Mouse (Mus musculus) lung, adult 18-20 months (tissue): ENCODE measurements around the gene Auh.

Experiments used
- DNase-seq, 2 experiments: peaks; one replicate each; pipeline ENCODE4 v3.0.0; 2022; ENCODE audit warnings: mixed read lengths in 2 of 2

Auh gene

DNA sequence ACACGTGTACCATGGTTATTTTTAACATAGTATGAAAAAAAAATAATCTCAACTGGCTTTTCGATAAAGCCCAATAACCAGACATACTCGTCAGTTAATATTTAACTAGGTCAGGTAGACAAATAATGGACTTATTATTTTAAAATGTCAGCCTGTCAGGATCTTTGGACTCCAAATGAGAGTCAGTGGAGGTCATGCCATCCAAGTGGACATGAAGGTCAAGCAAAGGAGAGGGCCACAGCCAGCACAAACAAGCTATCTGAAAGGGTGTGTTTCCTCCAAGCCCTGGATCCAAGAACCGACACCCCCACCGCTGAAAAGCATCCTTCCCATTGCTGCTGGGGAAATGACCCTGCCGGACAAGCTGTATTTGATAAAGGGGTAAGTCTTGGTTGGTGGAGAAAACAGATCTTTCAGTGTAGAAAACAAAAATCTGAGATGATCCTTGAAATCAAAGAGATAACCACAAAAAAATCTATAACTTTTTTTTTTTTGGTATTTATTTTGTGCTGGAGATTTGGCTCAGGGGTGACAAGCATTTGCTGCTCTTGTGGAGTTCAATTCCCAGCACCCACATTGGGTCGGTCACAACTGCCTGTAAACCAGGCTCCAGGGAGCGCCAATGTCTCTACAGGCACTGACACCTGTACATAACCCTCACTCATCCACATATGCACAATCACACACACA, 96.9 kb downstream of the Auh start:
- no peak for DNase-seq

DNA sequence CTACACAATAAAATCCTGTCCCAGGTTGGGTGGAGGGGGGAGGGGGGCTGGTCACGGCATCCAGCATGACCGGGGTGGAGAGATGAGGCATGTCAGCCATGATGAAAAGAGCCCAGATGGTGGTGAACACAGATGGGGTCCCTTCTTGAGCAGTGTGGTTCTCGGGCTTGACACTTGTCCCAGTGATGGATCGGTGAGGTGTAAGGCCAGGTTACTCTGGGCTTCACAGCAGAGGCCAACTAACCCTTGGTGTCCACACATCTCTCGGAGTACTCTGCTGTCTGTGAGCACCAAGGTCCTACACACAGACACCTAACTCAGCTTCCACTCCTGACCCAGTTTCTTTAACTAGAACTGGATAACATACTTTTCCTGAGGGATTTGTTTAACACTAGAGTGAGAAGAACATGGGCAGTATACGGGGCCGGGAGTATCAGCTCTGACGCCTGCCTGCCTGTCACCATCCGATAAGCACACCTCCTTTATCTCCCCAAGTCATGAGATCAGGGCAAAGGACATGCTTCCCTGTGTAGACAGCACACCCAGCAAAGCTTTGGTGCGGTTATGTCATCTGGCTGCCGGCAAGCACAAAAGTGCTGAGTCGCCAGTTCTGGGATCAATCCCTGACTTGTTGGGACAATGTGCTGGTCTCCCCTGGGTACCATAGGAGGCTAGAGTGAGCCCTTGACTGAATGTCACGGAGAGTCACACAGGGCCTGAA, 98.3 kb downstream of the Auh start:
- DNase-seq: no peak

DNA sequence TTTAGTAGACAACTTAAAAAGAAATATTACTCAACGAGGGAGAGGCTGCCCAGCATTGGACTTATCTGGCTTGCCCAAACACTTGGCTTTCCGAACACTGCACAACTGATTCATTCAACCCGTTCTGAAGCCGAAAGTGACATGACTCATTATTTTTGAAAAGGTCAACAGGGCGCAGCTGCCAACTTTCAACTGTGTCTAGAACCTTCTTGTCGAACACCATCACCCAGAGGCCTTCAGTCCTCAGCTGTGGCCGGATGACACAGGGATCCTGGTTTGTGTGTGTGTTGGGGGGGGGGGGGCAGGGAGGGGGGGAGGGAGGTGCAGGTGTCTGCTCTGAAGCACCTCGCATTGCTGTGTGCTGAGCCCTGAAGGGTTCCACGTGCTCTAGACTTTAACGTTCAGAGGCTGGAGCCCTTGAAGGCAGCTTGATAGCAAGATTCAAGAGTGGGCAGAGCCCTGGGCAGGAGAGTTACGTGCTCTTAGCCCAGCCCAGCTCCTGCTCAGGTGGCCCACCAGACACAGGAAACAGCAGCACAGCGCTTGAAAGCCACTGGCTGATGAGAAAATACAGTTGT, 100.4 kb downstream of the Auh start:
- peak; percentile 76 to 85 for DNase-seq

DNA sequence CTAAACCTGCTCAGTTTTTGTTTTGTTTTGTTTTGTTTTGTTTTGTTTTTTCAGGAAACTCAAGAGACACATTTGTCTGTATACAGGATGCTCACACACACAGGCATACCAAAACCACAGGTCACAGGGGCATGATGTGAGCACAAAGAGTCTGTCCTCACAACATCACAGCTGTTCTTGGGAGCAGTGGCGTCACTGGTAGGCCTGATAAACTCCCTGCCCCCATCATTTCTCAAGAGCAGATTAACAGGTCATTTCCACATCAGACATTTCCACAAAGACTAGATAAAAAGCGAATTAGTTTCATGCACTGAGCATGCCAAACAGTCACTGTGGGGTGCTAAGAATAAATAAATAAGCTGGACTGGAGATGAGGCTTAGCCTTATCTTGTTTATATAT, 101.3 kb downstream of the Auh start:
- DNase-seq: no peak

DNA sequence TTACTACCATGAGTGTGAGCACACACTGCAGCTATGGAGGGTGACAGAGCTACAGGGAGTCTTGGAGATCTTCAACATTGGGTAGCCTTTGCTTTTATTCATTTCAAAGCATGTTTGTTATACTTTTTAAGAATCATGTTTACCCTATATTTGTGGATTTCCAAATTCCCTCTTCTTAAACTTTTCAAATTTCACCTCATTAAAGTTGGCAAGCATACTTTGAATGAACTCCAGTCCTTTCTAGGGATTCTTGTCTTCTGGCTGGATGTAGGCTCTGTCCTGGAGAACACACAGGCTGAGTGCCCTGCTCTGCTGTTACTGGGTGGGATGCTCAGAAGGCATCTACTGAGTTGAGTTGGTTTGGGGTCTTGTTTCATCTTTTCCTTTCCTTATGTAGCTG, 102.8 kb downstream of the Auh start:
- DNase-seq: no peak

DNA sequence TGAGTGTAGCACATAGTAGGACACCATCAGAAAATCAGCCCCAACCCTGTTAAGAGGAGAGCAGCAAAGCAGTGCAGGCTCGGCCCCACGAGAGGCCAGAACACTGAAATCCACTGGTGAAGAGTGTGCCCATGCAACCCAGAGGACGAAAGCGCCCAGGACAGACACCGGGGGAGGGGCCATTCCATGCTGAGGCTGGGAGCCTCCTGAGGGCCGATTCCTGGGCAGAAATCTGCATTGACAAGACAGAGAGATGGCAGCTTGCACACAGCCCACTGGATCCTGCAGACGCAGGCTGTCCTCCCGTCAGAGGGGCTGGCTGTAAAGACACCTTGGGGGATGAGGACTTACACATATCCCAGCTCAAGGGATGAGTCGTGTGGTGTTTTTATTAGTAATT, 104.7 kb downstream of the Auh start:
- DNase-seq: no peak

DNA sequence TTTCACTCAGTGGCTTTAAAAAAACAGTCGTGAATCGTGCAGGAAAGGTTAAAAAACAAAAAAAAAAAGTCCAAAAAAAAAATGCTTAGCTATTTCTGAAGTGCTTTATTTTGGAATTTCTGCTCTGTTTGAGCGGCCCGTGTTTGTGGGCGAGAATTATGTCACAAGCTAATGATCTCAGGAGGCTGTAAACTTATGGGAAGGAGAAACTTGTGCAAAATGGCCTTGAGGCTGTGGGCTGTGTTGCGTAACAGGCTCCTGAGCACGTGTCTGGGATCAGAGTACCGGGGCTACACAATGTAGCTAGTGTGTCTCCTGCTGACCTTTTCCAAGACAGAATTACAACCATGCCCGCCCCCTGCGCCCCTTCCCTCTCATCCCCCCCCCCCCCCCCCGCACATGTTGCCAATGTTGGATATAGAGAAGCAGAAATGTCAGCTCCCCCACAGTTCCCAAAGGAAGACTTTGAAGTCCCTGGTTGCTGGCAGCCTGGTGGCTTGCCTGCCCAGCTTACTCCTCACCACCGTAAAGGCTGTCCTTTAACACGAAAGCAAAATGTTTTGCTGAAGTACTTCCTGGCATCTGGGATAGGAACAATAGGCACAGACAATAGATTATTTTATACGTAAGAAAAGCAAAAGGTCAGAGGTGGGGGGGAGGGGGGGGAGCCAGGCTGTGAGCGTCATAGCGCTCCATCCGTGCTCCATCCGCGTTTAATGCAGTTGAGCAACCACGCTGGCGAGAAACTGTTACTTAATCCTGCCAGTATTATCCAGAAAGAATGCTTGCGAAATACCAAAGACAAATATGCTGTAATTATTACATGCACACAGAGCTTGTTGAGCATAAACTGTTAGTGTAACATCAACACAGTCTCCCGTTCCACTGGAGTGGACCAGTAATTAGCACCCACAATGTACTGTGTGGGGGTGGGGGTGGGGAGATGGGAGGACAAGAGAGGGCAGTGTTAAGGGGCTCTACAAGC, 107.0 kb downstream of the Auh start:
- peak; percentile 86 for DNase-seq

DNA sequence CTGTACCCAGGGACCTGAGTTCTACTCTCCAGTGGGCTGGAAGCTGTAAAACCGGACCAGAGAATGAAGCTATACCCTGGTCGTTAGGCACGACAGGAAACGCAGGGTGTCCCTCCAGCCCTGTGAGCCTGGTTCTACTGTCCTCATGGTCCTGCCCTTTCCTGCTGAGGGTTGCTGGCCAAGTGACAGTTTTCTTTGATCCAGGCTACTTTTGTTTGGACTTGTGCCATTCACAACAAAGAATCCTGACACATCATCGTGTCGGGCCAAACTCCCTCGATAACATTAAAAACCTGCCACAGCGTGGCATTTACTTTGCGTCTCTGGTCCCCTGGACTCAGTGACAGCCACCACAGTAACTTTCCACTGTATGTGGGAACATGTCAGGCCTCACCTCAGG, 107.9 kb downstream of the Auh start:
- peak; percentile 55 to 60 for DNase-seq

DNA sequence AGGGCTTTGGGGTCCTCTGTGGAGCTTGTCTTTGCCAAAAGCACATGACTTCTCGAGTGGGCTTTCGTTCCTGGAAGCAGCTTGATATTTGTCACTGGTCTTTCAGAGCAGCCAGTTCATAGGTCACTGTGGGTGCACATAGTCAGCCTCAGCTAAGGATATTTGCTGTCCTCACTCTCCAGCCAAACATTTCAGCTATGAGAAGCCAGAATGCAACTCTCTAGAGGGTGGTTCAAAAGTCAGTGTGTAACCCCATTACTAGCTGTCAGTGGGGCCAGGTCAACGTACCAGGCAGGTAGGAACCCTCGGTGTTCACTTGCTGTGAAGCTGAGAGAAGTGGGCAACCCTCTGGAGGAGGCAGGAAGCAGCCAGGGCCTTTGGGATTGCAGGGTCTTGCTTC, 109.6 kb downstream of the Auh start:
- no peak for DNase-seq

DNA sequence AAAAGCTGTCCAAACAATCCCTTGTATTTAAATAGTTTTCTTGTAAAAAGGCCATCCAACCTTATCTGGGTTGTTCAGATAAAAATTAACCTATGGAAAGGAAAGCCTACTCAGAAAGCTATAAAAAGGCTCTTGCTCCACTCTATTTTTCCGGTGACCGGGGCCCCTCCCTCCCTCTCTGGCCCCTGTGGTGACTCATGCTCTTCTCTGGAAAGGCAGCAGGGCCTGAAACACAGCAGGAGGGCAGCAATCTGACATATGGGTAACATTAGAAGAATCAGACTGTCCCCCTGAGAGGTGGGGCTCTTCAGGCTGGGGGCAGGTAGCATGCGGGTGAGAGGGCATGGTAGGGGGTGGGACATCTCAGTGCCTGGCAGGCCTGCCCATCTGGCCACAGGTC, 110.7 kb downstream of the Auh start:
- peak; percentile 65 to 74 for DNase-seq

DNA sequence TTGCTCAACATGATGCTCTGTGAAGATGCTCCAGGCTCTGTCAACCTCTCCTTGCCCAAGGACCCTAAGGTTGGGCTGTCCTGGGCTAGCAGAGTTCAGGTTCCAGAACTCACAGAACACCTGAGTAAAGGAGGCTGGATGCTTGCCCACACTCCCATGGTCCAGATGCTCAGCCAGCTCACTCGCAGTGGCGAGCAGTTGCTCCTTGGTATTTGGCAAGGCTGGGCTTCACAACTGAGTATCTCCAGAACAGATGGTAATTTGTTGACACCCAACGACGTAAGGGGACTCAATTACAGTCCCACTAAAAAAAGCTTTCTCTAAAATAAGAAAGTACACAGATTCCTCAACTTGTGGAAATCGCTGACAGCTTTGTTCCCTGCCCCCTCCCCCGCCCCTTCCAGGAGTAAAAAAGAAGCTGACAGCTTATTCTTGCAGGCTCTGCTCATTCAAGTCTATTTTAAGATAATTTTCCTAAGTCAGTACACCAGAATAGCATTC, 111.4 kb downstream of the Auh start:
- DNase-seq: no peak

DNA sequence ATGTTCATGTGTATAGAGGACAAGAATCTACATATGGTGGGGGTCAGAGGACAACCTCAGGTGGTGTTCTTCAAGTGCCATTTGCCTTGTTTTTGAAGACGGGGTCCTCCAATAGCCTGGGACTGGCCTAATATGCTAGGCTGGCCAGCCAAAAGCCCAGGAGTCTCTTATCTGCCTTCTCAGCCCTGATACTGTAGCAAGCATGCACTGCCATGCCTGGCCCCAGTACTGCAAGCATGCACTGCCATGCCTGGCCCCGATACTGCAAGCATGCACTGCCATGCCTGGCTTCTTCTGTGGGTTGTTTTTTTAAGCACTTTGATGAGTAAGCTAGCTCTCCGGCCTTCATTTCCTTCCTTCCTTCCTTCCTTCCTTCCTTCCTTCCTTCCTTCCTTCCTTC, 115.7 kb downstream of the Auh start:
- no peak for DNase-seq

DNA sequence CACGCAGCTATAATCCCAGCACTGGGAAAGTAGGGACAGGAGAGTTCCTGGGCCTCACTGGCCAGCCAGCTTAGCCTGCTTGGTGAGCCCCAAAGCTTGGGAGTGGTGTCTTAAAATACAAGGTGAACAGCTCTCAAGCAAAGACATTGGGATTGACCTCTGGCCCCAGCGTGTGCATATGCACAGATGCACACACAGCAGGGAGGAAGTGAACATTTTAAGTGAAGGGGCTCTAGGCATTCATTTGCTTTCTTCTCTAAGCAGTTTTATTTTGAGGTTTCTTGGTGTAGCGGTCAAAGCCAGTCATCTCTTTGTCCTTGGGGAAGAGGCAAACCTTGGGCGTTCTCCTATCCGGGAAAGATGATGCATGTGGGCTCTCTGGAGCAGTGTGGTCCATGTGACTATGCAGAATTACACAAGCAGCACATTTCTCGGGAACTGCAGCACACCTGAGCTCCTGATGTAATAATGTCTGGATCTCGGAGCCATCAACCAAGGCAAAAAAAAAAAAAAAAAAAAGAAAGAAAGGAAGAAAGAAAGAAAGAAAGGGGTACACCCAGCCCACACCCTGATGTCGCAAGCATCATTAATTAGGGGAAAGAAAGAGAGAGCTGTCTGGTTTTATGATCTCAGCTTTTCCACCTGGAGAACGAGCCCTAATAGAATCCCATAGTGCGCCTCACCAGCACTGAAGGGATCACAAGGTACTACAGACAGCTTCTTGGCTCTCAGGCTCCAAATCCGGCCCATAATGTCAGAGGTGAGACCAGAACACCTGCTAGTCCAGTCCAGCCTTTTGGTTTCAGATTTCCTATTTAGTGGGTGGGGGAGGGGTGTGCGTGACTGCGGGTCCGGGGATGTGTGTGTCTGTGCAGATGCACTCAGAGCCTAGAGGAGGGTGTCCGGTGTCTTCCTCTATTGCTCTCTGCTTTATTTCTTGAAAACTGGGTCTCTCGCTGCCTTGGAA, 116.6 kb downstream of the Auh start:
- no peak for DNase-seq

DNA sequence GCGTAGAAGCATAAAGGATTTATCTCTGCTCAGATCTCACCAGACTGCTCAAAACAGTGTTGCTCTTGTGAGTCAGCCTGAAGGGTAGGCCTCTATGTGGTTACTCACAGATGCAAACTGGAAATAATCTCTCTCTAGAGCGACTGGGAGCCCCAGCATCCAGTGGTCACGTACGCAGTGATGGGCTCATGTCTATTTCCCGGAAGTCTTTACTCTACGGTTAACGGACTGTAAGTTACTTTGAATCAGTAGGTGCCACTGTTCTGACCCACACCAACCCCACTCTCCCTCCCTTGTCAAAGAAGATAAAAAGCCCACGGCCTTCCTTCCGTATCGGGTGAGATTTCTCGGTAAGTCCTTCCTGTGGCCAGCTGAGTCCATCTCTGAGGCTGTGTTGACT, 121.8 kb downstream of the Auh start:
- DNase-seq: no peak

DNA sequence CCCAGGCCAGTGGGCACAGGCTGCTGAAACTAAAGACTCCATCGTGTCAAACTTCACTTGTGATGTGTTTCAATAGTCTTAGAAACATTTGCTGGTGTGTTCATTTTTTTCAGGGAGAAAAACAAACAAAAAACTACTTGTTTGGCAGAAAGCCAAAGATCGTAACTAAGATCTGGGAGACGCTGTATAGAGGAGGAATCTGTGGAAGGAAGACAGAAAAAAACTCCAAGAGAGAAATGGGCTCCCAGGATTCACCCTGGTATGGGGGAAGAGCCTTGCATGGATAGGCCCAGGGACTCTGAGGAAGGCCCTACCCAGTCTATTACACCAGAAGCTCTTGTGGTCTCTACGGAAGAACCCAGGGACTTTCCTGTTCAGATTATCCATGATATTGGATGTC, 123.5 kb downstream of the Auh start:
- DNase-seq: no peak

DNA sequence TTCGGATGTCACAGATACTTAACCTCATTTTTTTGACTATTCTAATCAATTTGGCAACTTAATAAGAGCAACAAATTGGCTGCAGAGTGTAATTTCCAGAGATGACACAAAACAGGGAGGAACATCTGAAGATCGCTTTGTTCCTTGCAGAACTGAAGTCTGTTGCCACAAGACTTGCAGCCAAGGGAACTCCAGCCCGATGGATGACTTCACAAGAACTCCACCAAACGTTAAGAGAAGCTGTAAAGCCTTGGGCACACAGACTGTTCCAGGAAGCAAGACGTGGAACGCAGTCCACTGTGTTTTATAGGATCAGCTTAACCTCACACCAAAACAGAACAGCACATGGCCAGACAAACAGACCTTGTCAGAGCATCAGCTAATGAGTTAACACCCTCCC, 123.9 kb downstream of the Auh start:
- no peak for DNase-seq

DNA sequence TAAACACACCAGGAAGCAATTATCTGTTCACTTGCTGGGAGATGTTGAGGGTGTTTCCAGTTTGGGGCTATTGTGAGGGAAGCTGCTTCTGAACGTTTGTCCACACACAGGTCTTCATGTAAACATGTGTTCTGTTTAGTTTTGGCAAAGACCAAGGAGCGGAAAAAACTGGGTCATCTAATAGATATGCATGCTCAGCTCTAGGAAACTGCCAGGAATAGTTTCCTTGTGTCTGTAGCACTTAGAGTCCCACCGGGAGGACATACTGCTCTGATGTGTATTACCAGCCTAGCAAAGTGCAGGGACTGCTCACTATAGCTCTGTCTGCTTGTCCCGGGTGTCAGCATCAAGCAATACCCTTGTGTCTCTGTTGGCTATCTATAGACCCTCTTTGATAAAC, 127.0 kb downstream of the Auh start:
- no peak for DNase-seq

DNA sequence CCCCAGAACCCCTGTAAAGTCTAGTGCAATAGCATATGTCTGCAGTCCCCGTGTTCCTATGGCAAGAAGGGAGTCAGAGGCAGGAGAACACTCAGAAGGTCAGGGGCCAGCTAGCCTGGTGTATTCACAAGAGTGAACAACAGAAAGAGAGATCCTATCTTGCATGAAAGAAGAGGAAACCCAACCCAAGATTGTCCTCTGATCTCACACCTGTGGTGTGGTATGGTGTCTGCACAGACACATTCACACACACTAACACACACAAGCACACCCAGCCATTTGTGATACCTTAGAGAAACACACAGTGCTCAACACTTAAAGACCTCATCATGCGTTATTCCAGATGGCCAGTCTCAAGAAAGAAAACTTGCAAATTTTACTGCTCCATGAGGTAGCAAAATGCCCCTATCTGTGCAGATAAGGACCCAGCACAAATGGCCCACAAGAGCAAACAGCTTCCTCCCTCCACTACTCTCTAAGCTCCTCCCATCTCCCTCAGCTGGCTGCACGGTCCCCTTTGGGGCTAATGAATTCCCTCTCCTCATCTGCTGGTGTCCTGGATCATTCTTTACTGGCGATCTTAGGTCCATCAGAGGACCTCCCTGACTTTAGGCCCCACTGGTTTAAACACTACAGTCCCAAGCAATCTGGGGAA, 128.7 kb downstream of the Auh start:
- DNase-seq: no peak

DNA sequence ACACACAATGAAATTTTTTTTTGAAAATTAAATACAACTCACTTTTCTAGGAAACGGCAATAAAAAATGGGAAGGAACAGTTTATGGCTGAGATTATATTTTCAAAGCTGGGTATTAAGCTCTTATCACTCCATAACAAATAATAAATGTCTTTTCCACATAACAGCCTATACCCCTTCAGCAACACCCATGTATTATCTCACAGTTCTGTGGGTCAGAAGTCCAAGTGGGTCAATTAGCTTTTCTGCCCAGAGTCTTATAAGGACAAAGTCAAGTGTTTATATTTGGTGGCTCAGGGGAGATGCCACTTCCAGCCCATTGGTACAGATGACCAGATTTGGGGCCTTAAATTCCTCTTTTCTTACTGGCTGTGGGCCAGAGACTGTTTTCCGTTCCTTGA, 129.4 kb downstream of the Auh start:
- no peak for DNase-seq

DNA sequence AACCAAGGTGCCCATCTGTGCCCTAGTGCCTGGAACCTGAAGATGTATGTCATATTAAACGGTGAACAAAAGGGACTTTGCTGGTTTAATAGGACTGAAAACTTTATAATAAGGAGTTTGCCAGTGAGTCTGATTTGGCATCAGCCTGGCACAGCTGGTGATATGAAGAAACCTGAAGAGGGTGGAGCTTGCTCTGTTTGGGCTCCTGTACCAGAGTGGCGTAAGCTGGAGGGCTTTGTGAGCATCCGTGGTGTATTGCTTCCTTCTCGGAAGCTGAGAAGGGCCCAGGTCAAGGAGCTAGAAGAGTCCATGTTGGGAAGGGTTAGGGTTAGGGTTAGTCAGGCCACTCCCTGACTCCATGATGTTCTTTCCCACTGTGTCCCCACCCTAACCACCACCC, 135.2 kb downstream of the Auh start:
- DNase-seq: no peak

DNA sequence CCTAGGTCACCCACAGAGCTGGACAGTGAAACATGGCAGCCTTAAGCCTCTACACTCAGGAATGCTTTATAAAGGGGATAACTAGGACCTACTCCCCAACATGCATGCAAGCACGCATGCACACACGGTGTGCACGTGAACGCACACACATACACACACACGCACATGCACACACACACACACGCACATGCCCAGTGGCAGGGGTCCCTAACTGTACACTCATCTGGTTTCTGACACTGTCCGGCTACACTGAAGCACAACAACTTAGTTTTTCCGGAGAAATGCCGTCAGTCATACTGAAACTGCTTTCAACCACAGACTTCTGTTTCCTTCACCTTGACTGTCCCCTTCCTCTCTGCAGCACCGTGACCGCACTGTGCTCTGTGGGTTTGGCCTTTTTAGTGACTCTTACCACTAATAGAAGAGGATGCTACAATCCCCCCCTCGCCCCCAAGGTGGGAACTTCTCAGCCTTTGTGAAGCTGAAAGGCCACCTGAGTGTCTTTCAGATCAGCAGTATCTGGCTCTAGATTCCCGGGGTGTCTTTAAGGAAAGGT, 136.0 kb downstream of the Auh start:
- DNase-seq: peak in 1 of 2 experiments; percentile 32
